Mouse (Mus musculus) limb, embryonic 10.5 days (tissue): ENCODE results near the gene Pak7. TPM values are rescaled to one million over a fixed set of nuclear protein-coding genes. Genes with fewer than 3 reads are reported as not detected.
A peak's percentile ranks its signal among the peaks of the same experiment; 100 is the strongest.
"Not testable (repeated sequence)": the region's sequence is repeated elsewhere in the genome, so short reads cannot be mapped to it uniquely, and the experiment has no call there.

Source experiments
- DNase-seq: peaks from one replicate; pipeline ENCODE4 v3.0.0-alpha.2; 2017; ENCODE audit warnings: low spot score
- H3K27ac ChIP-seq: fragments of 300-500 bp; sonication (generic); 2 replicates; pipeline ENCODE4 v1.5.1; 2016; ENCODE audit warnings: mild to moderate bottlenecking
- H3K27me3 ChIP-seq: fragments of 300-500 bp; sonication (generic); 2 replicates; pipeline ENCODE4 v1.6.1; 2016; ENCODE audit warnings: low read depth, mild to moderate bottlenecking; ENCODE audit not compliant: poor library complexity, severe bottlenecking
- H3K36me3 ChIP-seq: fragments of 300-500 bp; sonication (generic); 2 replicates; pipeline ENCODE4 v1.6.1; 2016; ENCODE audit warnings: mild to moderate bottlenecking, moderate library complexity
- H3K4me1 ChIP-seq: fragments of 300-500 bp; sonication (generic); 2 replicates; pipeline ENCODE4 v1.6.1; 2016
- H3K4me3 ChIP-seq: fragments of 300-500 bp; sonication (generic); 2 replicates; pipeline ENCODE4 v1.5.1; 2016; ENCODE audit warnings: mild to moderate bottlenecking, moderate library complexity
- H3K9me3 ChIP-seq: fragments of 300-500 bp; sonication (generic); replicated peaks from 2 replicates; pipeline ENCODE4 v1.6.1; 2016; ENCODE audit warnings: mild to moderate bottlenecking
- WGBS: fragments of 180-500 bp; shearing (Covaris S2); methylation state at CpG from one replicate; pipeline ENCODE4 v1.1.7; 2016; 5-methylcytosine and 5-hydroxymethylcytosine counted together
- polyA plus RNA-seq: library from polyadenylated mRNA; unstranded; fragments of >200 nt; fragmentation: Nextera tagmentation; extraction: Ambion mirVana; gene quantifications from 2 replicates; pipeline ENCODE4 v1.2.1, GENCODE M21; 2016

Gene Pak7
- polyA plus RNA-seq, 1 experiment from 2014 or later = 1.3 TPM

DNA sequence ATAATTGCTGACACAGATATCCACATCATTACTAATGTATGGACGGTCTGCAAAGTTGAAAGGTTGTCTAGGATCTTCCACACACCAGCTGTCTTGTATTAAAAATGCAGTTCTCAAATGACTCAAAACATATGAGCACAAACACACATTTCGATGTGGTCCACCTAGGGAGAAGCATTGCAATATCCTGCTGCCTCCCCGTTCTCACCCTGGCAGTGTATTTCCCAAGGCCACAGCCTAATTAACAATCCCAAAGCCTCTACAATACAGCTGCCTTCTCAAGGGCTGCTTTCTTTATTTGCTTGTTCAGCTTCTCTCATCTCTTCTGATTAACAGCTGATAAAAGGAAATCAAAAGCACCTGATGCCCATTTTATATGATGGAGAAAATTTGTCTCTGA lies 78.5 kb downstream of the Pak7 start:
- no peak overlapping the region for H3K27ac ChIP-seq
- H3K4me3 ChIP-seq = no peak overlapping the region
- H3K4me1 ChIP-seq = no peaks in the 10 kb centered on the region
- H3K9me3 ChIP-seq = no peaks in the 10 kb centered on the region
- H3K27me3 ChIP-seq = no peaks in the 10 kb centered on the region
- no peak for DNase-seq
- WGBS = 70% methylated on average over 3 of the region's 3 CpGs
- no peaks in the 10 kb centered on the region for H3K36me3 ChIP-seq

GRCm38 (mm10) chr2:136308743-136309142 lies 79.0 kb downstream of the Pak7 start:
- Histone ChIP-seq H3K36me3 (no peaks in the 10 kb centered on the region), H3K4me3 (no peak overlapping the region), H3K4me1 (no peaks in the 10 kb centered on the region), H3K9me3 (no peaks in the 10 kb centered on the region), H3K27ac (no peak overlapping the region), H3K27me3 (no peaks in the 10 kb centered on the region)
- 88% methylated on average over 4 of the region's 4 CpGs for WGBS
- DNase-seq = no peak

DNA sequence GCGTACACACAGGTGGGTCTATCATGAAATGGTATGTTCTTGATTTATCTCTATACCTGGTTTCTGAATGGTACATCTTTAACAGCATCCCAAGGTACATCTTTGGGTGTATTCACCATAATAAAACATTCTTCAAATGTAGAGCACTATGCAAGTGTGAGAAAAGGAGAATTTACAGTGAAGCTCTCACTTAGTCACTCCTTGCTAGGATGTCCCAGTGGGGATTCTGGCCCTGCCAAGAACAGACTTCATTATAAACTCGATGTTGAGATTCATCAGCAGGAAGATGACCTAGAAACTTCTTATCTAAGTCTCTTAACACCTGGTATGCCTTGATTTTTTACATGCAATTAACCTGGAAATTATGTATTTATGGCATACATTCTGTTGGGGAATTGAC lies 85.6 kb downstream of the Pak7 start:
- H3K36me3 ChIP-seq = no peaks in the 10 kb centered on the region
- H3K4me1 ChIP-seq = no peaks in the 10 kb centered on the region
- H3K27ac ChIP-seq = no peak overlapping the region
- WGBS = 73% methylated on average over 2 of the region's 2 CpGs
- H3K4me3 ChIP-seq = no peak overlapping the region
- no peaks in the 10 kb centered on the region for H3K9me3 ChIP-seq
- no peak for DNase-seq
- H3K27me3 ChIP-seq = no peaks in the 10 kb centered on the region

DNA sequence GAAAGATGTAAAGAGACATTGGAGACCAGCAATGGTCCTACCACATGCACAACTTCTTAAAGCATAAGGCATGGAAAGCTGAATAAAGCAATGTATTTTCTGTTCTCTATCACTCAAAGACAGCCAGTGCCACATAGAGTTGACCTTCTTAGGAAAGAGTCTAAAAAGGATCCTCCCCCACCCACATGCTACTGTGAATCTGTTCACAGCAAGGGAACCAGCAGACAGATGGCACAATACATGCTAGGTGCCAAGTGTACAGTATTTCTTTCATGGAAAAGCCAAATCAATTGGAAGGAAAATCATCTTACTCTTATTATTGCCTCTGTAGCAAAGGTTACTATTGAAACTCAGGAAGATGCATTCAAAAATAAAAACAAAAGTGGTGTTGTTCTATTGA lies 86.4 kb downstream of the Pak7 start:
- Histone ChIP-seq H3K4me1 (no peaks in the 10 kb centered on the region), H3K4me3 (no peak overlapping the region), H3K27me3 (no peaks in the 10 kb centered on the region), H3K27ac (no peak overlapping the region), H3K36me3 (no peaks in the 10 kb centered on the region), H3K9me3 (no peaks in the 10 kb centered on the region)
- DNase-seq = no peak

DNA sequence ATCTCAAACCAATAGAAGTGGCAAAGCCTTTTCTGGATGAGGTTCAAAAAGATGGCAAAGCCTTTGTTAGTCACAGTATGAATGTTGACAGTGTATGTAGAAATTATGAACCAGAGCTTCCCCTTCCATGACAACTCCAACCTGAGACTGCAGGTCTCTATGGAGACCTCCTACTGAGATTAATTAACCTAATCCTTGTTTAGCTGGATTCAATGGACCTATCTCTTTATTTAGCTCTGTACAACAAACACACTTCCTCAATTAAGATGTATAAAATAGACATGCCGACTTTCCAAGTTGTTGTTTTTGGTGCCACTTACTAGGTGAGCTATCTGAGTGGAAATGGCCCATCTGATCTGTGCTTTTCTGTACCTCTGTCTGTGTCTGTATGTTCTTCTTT lies 90.4 kb downstream of the Pak7 start:
- WGBS = 68% methylated on average over 1 of the region's 1 CpGs
- H3K27ac ChIP-seq = no peak overlapping the region
- H3K27me3 ChIP-seq = no peaks in the 10 kb centered on the region
- H3K36me3 ChIP-seq = no peaks in the 10 kb centered on the region
- no peaks in the 10 kb centered on the region for H3K9me3 ChIP-seq
- H3K4me3 ChIP-seq = no peak overlapping the region
- DNase-seq = no peak
- H3K4me1 ChIP-seq = no peaks in the 10 kb centered on the region

- WGBS = 90% methylated on average over 1 of the region's 1 CpGs
- H3K27ac ChIP-seq = no peak overlapping the region
- no peak overlapping the region for H3K4me3 ChIP-seq
- H3K27me3 ChIP-seq = no peaks in the 10 kb centered on the region
- no peak for DNase-seq
- H3K9me3 ChIP-seq = no peaks in the 10 kb centered on the region
- H3K4me1 ChIP-seq = no peaks in the 10 kb centered on the region
- no peaks in the 10 kb centered on the region for H3K36me3 ChIP-seq
These were observed 105.7 kb downstream of the Pak7 start for GRCm38 (mm10) chr2:136282043-136282442.

DNA sequence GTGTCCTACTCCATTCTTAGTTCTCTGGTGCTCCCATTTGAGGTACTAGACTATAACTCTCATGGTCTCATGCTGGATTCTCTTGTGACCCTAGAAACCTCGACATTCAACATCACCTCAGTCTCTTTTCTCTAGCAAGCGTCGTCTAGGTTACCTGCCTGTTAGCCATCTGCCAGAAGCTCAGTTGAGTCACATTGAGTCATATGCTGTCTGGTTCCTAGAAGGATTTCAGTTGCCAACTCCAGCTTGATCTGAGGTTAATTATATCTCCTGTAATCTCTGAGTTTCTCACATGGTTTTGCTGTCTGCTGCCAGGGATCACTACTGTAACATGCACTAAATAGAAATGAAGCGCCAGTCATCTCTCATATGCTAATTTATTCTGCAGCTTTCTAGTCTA lies 145.8 kb downstream of the Pak7 start:
- H3K27ac ChIP-seq, H3K9me3 ChIP-seq, H3K27me3 ChIP-seq, H3K36me3 ChIP-seq, H3K4me3 ChIP-seq, H3K4me1 ChIP-seq, DNase-seq: not testable (repeated sequence)
- 93% methylated on average over 4 of the region's 4 CpGs for WGBS

DNA sequence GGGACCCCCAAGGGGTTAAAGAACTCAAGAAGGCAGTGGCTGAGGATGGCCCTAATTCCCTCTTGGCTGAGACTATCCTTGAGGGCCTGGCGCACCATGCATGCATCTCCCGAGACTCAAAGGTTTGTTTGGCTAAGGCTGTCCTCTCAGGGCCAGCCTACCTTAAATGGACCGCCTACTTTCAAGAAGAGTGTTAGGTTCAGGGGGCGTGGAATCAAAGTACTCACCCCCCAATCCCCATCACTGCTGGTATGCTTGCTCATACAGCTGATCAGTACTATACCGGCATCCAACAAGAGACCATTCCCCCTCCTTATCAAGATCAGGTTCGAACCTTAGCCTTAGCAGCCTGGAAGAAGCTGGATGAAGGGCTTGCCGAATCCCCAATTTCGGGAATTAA lies 156.5 kb downstream of the Pak7 start:
- no peaks in the 10 kb centered on the region for H3K27me3 ChIP-seq
- no peak overlapping the region for H3K27ac ChIP-seq
- no peak overlapping the region for H3K4me3 ChIP-seq
- no peak for DNase-seq
- no peaks in the 10 kb centered on the region for H3K9me3 ChIP-seq
- WGBS = 92% methylated on average over 8 of the region's 8 CpGs
- H3K36me3 ChIP-seq = no peaks in the 10 kb centered on the region
- no peaks in the 10 kb centered on the region for H3K4me1 ChIP-seq

GRCm38 (mm10) chr2:136204034-136204433 lies 183.7 kb downstream of the Pak7 start:
- H3K4me1 ChIP-seq = no peaks in the 10 kb centered on the region
- H3K27me3 ChIP-seq = no peaks in the 10 kb centered on the region
- H3K36me3 ChIP-seq = no peaks in the 10 kb centered on the region
- no peak overlapping the region for H3K27ac ChIP-seq
- no peak for DNase-seq
- no peak overlapping the region for H3K4me3 ChIP-seq
- no peaks in the 10 kb centered on the region for H3K9me3 ChIP-seq
- WGBS = 87% methylated on average over 4 of the region's 4 CpGs

- Histone ChIP-seq H3K27me3 (no peaks in the 10 kb centered on the region), H3K4me3 (no peak overlapping the region), H3K4me1 (no peaks in the 10 kb centered on the region), H3K9me3 (no peaks in the 10 kb centered on the region), H3K27ac (no peak overlapping the region), H3K36me3 (no peaks in the 10 kb centered on the region)
- WGBS = 87% methylated on average over 3 of the region's 3 CpGs
- DNase-seq = no peak
These were observed 212.7 kb downstream of the Pak7 start for GRCm38 (mm10) chr2:136175030-136175429.

DNA sequence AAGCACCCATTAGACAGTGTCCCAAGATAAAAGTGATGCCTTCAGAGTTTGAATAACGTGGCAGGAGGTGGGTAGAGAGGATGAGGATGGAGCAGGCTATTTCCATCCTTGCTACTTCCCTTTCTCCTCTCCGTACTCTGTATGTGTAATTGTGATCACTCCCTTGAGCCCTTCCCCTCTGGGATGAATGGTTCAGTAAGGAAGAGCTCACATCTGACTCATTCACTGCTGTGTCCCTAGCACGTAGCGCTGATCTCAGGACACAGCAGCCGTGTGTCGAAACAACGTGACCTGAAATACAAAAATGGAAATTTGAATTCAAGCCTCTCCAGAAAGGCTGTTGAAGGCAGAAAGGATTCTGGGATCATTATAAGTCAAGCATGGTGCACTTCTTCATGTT lies 237.0 kb downstream of the Pak7 start:
- WGBS = 88% methylated on average over 7 of the region's 7 CpGs
- DNase-seq = no peak
- H3K27me3 ChIP-seq = no peaks in the 10 kb centered on the region
- H3K27ac ChIP-seq = no peak overlapping the region
- no peaks in the 10 kb centered on the region for H3K36me3 ChIP-seq
- no peak overlapping the region for H3K4me3 ChIP-seq
- H3K9me3 ChIP-seq = no peaks in the 10 kb centered on the region
- H3K4me1 ChIP-seq = no peaks in the 10 kb centered on the region

GRCm38 (mm10) chr2:136149530-136149929 lies 238.2 kb downstream of the Pak7 start:
- Histone ChIP-seq H3K9me3 (no peaks in the 10 kb centered on the region), H3K27me3 (no peaks in the 10 kb centered on the region), H3K36me3 (no peaks in the 10 kb centered on the region), H3K27ac (no peak overlapping the region), H3K4me3 (no peak overlapping the region), H3K4me1 (no peaks in the 10 kb centered on the region)
- no peak for DNase-seq
- 34% methylated on average over 4 of the region's 4 CpGs for WGBS

DNA sequence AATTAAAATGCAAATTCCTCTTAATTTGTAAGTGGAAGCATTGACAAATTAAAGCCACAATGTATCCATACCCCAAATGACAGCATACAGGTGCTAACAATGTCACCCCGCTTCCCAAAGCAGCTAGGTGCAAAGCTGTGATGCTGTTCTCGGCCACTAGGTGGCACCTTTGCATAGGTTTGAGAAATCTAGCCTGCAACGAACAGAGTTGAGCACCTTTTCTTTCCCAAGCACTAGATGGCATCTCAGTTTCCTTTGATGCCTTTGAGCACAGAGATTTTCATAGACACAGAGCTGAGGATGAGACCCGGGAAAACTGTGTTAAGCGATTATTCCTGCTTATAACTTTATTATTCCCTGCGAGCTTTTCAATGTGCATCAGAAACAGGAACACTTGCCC lies 238.8 kb downstream of the Pak7 start:
- 4% methylated on average over 6 of the region's 6 CpGs for WGBS
- no peaks in the 10 kb centered on the region for H3K36me3 ChIP-seq
- no peak overlapping the region for H3K4me3 ChIP-seq
- DNase-seq = peak; percentile 82
- no peaks in the 10 kb centered on the region for H3K9me3 ChIP-seq
- H3K27ac ChIP-seq = no peak overlapping the region
- no peaks in the 10 kb centered on the region for H3K4me1 ChIP-seq
- no peaks in the 10 kb centered on the region for H3K27me3 ChIP-seq

DNA sequence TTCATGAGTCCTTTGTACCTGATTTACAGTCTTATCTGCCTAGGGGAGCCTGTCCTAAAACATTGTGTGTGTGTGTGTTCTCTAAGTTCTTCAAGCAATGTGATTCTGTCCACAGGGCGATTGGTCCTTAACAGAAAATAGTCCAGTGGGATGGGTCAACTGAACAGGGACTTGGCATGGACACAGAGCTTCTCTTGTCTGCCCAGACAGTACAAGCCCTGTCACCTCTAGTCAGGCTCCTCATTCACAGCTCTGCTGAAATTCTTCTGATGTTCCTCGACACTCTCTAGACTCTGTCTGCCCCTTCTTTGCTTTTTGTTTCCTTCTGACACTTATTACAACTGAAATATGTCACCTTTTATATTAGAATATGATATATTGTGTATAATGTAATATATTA lies 247.0 kb downstream of the Pak7 start:
- 80% methylated on average over 2 of the region's 2 CpGs for WGBS
- H3K4me1 ChIP-seq = no peaks in the 10 kb centered on the region

More for the DNA sequence above, 247.0 kb downstream of the Pak7 start:
- H3K4me3 ChIP-seq = no peak overlapping the region
- no peak for DNase-seq
- no peaks in the 10 kb centered on the region for H3K9me3 ChIP-seq
- H3K27ac ChIP-seq = no peak overlapping the region
- H3K27me3 ChIP-seq = no peaks in the 10 kb centered on the region
- no peaks in the 10 kb centered on the region for H3K36me3 ChIP-seq
